ENCODE assay signal across 18 mouse cellular contexts in genomic region chr2:91441715-91442114, GRCm38 (mm10). TPM values are rescaled to one million over a fixed set of nuclear protein-coding genes. Genes with fewer than 3 reads are reported as not detected.
DNase-seq lines count a peak whose midpoint lies in the region; ATAC-seq and TF ChIP-seq lines count a peak whose summit lies in the region.
"Had no signal": no experiment of that assay in that cellular context is flagged by ENCODE, and none has a peak within 500 bp of the region (broad histone marks: within the 10 kb centered on the region; RNA-seq: fewer than 3 reads in every experiment).

No protein-coding gene starts in this region.

- no peak overlapping the region for H3K9ac ChIP-seq in intestine, postnatal 0 days (ENCODE audit: low read depth, low read length)
- no peak overlapping the region for H3K9ac ChIP-seq in intestine, embryonic 16.5 days (ENCODE audit: low read depth, low read length)
- no peak overlapping the region for H3K9ac ChIP-seq in lung, postnatal 0 days (replicated peaks; ENCODE audit: low read depth)
- H3K9ac ChIP-seq: embryonic facial prominence, embryonic 12.5 days; forebrain, embryonic 15.5 days; heart, embryonic 12.5 days had no signal

- no peak overlapping the region for H3K4me3 ChIP-seq in intestine, postnatal 0 days (ENCODE audit: low read depth, low read length)
- no peak overlapping the region for H3K4me3 ChIP-seq in intestine, embryonic 16.5 days (ENCODE audit: low read length)
- H3K4me3 ChIP-seq in lung, postnatal 0 days (ENCODE audit: low read depth, low read length) = no peak overlapping the region
- H3K4me3 ChIP-seq: embryonic facial prominence, embryonic 12.5 days; forebrain, embryonic 15.5 days; heart, embryonic 12.5 days had no signal

- 0 out of 2 replicates have a peak, but pooled peaks have one; percentile 26 for ATAC-seq in intestine, postnatal 0 days
- ATAC-seq in intestine, embryonic 16.5 days = no peak
- peak; percentile 82 for ATAC-seq in lung, postnatal 0 days
- peak; percentile 47 for ATAC-seq in granulocyte monocyte progenitor cell, adult 5-6 weeks (replicated peaks; ENCODE audit: poor library complexity, severe bottlenecking)
- ATAC-seq in cerebellum, adult (ENCODE audit: insufficient number of reproducible peaks, low FRiP score, low TSS enrichment) = no peak
- ATAC-seq: forebrain, embryonic 15.5 days; hindbrain, embryonic 16.5 days; inflammation-experienced regulatory T-cells, adult 6 months had no signal

- peak; percentile 92 for DNase-seq in lung, postnatal 0 days (ENCODE audit: low spot score)
- DNase-seq in lung, postnatal 10 days = no peak
- DNase-seq in yolk sac, embryonic 10.5 days (ENCODE audit: low spot score) = peak; percentile 53
- DNase-seq in spleen, postnatal 14 days (ENCODE audit: low spot score in 2 of 2) = no peak
- DNase-seq: adrenal gland, postnatal 25 days; cerebellum, adult 11 months; cerebellum, adult 9-10 months; cerebellum, postnatal 25 days had no signal

- peaks cover 4% of the 10 kb centered on the region; the same call in 1 of the 2 replicates for H3K4me1 ChIP-seq in intestine, postnatal 0 days (replicated peaks; ENCODE audit: control insufficient read depth, insufficient read depth, low read length)
- H3K4me1 ChIP-seq in intestine, embryonic 16.5 days (ENCODE audit: control insufficient read depth, insufficient read depth, low read length) = 0 out of 2 replicates have a peak, but pooled peaks cover 3% of the 10 kb centered on the region
- peaks cover 21% of the 10 kb centered on the region; the same call in 1 of the 2 replicates for H3K4me1 ChIP-seq in lung, postnatal 0 days (ENCODE audit: insufficient read depth, low read depth, low read length)

- no peaks in the 10 kb centered on the region for H3K36me3 ChIP-seq in intestine, postnatal 0 days (ENCODE audit: control insufficient read depth, insufficient read depth)
- no peaks in the 10 kb centered on the region for H3K36me3 ChIP-seq in intestine, embryonic 16.5 days (ENCODE audit: control insufficient read depth, insufficient read depth, low read length)
- no peaks in the 10 kb centered on the region for H3K36me3 ChIP-seq in lung, postnatal 0 days (ENCODE audit: insufficient read depth, low read length)
- H3K36me3 ChIP-seq: embryonic facial prominence, embryonic 12.5 days; forebrain, embryonic 15.5 days; heart, embryonic 12.5 days had no signal

- H3K9me3 ChIP-seq in intestine, postnatal 0 days (ENCODE audit: control insufficient read depth) = no peaks in the 10 kb centered on the region
- no peaks in the 10 kb centered on the region for H3K9me3 ChIP-seq in intestine, embryonic 16.5 days (ENCODE audit: control insufficient read depth, low read length)
- H3K9me3 ChIP-seq in lung, postnatal 0 days (ENCODE audit: low read length) = no peaks in the 10 kb centered on the region
- H3K9me3 ChIP-seq: embryonic facial prominence, embryonic 12.5 days; forebrain, embryonic 15.5 days; heart, embryonic 12.5 days had no signal

- TF ChIP-seq CTCF in intestine, postnatal 0 days (IDR thresholded peaks at IDR 0.05; ENCODE audit: low read depth) = no peak
- no peak for TF ChIP-seq CTCF in lung, postnatal 0 days (IDR thresholded peaks at IDR 0.05)

- TF ChIP-seq EP300 in lung, postnatal 0 days (IDR thresholded peaks at IDR 0.05) = peak; percentile 81

- 38% methylated on average over 2 of the region's 2 CpGs for WGBS in intestine, postnatal 0 days
- WGBS in intestine, embryonic 16.5 days = 51% methylated on average over 2 of the region's 2 CpGs
- 27% methylated on average over 2 of the region's 2 CpGs for WGBS in lung, postnatal 0 days

- H3K4me2 ChIP-seq in intestine, postnatal 0 days (replicated peaks; ENCODE audit: low read depth) = no peak overlapping the region
- H3K4me2 ChIP-seq in intestine, embryonic 16.5 days (ENCODE audit: low read depth, low read length) = no peak overlapping the region
- H3K4me2 ChIP-seq in lung, postnatal 0 days (replicated peaks; ENCODE audit: low read depth, low read length) = no peak overlapping the region
- H3K4me2 ChIP-seq: embryonic facial prominence, embryonic 12.5 days; forebrain, embryonic 15.5 days; heart, embryonic 12.5 days had no signal

- H3K27me3 ChIP-seq in intestine, postnatal 0 days (replicated peaks; ENCODE audit: control insufficient read depth, insufficient read depth, low read length) = no peaks in the 10 kb centered on the region
- no peaks in the 10 kb centered on the region for H3K27me3 ChIP-seq in intestine, embryonic 16.5 days (replicated peaks; ENCODE audit: control insufficient read depth, insufficient read depth, low read length)
- H3K27me3 ChIP-seq in lung, postnatal 0 days (replicated peaks; ENCODE audit: insufficient read depth, low read length) = no peaks in the 10 kb centered on the region
- H3K27me3 ChIP-seq: CH12.LX; embryonic facial prominence, embryonic 12.5 days; forebrain, embryonic 15.5 days; heart, embryonic 12.5 days had no signal

- no peak overlapping the region for H3K27ac ChIP-seq in intestine, postnatal 0 days (ENCODE audit: low read depth, low read length)
- no peak overlapping the region for H3K27ac ChIP-seq in intestine, embryonic 16.5 days (ENCODE audit: low read length)
- peak overlapping the region; percentile 65 for H3K27ac ChIP-seq in lung, postnatal 0 days (ENCODE audit: low read length)
- H3K27ac ChIP-seq: embryonic facial prominence, embryonic 12.5 days; forebrain, embryonic 15.5 days had no signal

RNA-seq across cellular contexts. Expression of gene 1110051M20Rik, which starts 2.8 kb away (rescaled TPM):
- polyA plus RNA-seq in intestine, postnatal 0 days (2015; fragmentation: Nextera tagmentation; extraction: Ambion mirVana) = 13.5 and 15.6 TPM in 2 replicates
- 34.6 and 36.0 TPM in 2 replicates for polyA plus RNA-seq in intestine, embryonic 16.5 days (2015; fragmentation: Nextera tagmentation; extraction: Ambion mirVana)
- 27.0 and 38.9 TPM in 2 replicates for polyA plus RNA-seq in lung, postnatal 0 days (2015; fragmentation: Nextera tagmentation; extraction: Ambion mirVana)
- total RNA-seq in granulocyte monocyte progenitor cell, adult 5-6 weeks (2014; fragmentation: Nextera tagmentation) = 8.8 and 9.6 TPM in 2 replicates
- 5.8 and 6.7 TPM in 2 replicates for total RNA-seq in granulocyte monocyte progenitor cell, adult 5-6 weeks (2017)

RNA-seq across cellular contexts. Expression of gene Lrp4, which starts 15.6 kb away (rescaled TPM):
- polyA plus RNA-seq in intestine, postnatal 0 days (2015; fragmentation: Nextera tagmentation; extraction: Ambion mirVana) = 4.9 and 5.4 TPM in 2 replicates
- 8.2 and 8.3 TPM in 2 replicates for polyA plus RNA-seq in intestine, embryonic 16.5 days (2015; fragmentation: Nextera tagmentation; extraction: Ambion mirVana)
- polyA plus RNA-seq in lung, postnatal 0 days (2015; fragmentation: Nextera tagmentation; extraction: Ambion mirVana) = 18.9 TPM in 2 replicates
- total RNA-seq in granulocyte monocyte progenitor cell, adult 5-6 weeks (2014; fragmentation: Nextera tagmentation) = 2.6 and 2.8 TPM in 2 replicates
- 5.2 and 5.4 TPM in 2 replicates for total RNA-seq in granulocyte monocyte progenitor cell, adult 5-6 weeks (2017)

Comparison
In these comparisons a context has a peak if more than half of its experiments do, and no peak if none do; other contexts are left out.
1. ATAC-seq: peak in intestine, postnatal 0 days (single experiment), lung, postnatal 0 days (single experiment) and granulocyte monocyte progenitor cell, adult 5-6 weeks (single experiment); none in intestine, embryonic 16.5 days (single experiment) and cerebellum, adult (single experiment).
2. DNase-seq: peak in lung, postnatal 0 days (single experiment) and yolk sac, embryonic 10.5 days (single experiment); none in lung, postnatal 10 days (single experiment) and spleen, postnatal 14 days (0 of 2).